11 mouse cellular contexts compared by ENCODE assay signal in genomic region chr19:8930771-8931170, GRCm38 (mm10). TPM values are rescaled to one million over a fixed set of nuclear protein-coding genes. Genes with fewer than 3 reads are reported as not detected.
DNase-seq lines count a peak whose midpoint lies in the region; ATAC-seq and TF ChIP-seq lines count a peak whose summit lies in the region.
"Had no signal": no experiment of that assay in that cellular context is flagged by ENCODE, and none has a peak within 500 bp of the region (broad histone marks: within the 10 kb centered on the region; RNA-seq: fewer than 3 reads in every experiment).

No protein-coding gene starts in this region.

- H3K79me2 ChIP-seq in myocyte (ENCODE audit: control insufficient read depth, insufficient read depth), result peaks cover 4% of the 10 kb centered on the region

- H3K4me1 ChIP-seq in lung, embryonic 15.5 days, result peaks cover 15% of the 10 kb centered on the region
- H3K4me1 ChIP-seq in hindbrain, embryonic 15.5 days (replicated peaks), result peaks cover 18% of the 10 kb centered on the region

- peak overlapping the region; percentile 70 for H3K9ac ChIP-seq in lung, embryonic 15.5 days
- H3K9ac ChIP-seq in hindbrain, embryonic 15.5 days, result no peak overlapping the region

- H3K4me3 ChIP-seq in gastrocnemius, adult 2 months, result peak overlapping the region; percentile 90
- H3K4me3 ChIP-seq in lung, embryonic 15.5 days, result peak overlapping the region; percentile 79
- no peak overlapping the region for H3K4me3 ChIP-seq in hindbrain, embryonic 15.5 days
- peak overlapping the region; percentile 51 for H3K4me3 ChIP-seq in myocyte

- H3K36me3 ChIP-seq in lung, embryonic 15.5 days, result peaks cover 31% of the 10 kb centered on the region
- H3K36me3 ChIP-seq in hindbrain, embryonic 15.5 days, result peaks cover 18% of the 10 kb centered on the region
- H3K36me3 ChIP-seq in myocyte (ENCODE audit: control insufficient read depth, insufficient read depth), result peaks cover 18% of the 10 kb centered on the region

- H3K27me3 ChIP-seq in lung, embryonic 15.5 days, result no peaks in the 10 kb centered on the region
- no peaks in the 10 kb centered on the region; the same call in 1 of the 2 replicates for H3K27me3 ChIP-seq in hindbrain, embryonic 15.5 days
- H3K27me3 ChIP-seq in myocyte (ENCODE audit: control insufficient read depth, insufficient read depth, insufficient read length), result no peaks in the 10 kb centered on the region

- no peak for ATAC-seq in lung, embryonic 15.5 days (ENCODE audit: borderline replicate concordance, extremely low read depth, low FRiP score, low TSS enrichment)
- no peak for ATAC-seq in hindbrain, embryonic 15.5 days (ENCODE audit: low FRiP score, low read depth)

- no peak for TF ChIP-seq CTCF in gastrocnemius, adult 2 months (IDR thresholded peaks at IDR 0.05)

- peak overlapping the region; percentile 76 for H3ac ChIP-seq in myocyte (ENCODE audit: control insufficient read depth, insufficient read length)

- 73% methylated on average over 7 of the region's 7 CpGs for WGBS in lung, embryonic 15.5 days
- WGBS in hindbrain, embryonic 15.5 days, result 90% methylated on average over 7 of the region's 7 CpGs

- no peak for DNase-seq in gastrocnemius, adult 2 months
- no peak for DNase-seq in gastrocnemius, postnatal 14 days
- DNase-seq in lung, postnatal 36 days, result no peak
- DNase-seq in cerebellum, adult 11-12 months, result no peak
- no peak for DNase-seq in adrenal gland, adult 2 months
- DNase-seq: B cell, adult 2 months; cerebellum, adult 8-10 months; layer of hippocampus, adult 9-11 months had no signal

- TF ChIP-seq POLR2A in myocyte (IDR thresholded peaks at IDR 0.05; ENCODE audit: insufficient read length, low read depth), result no peak

- intact Hi-C loops in gastrocnemius, adult 2 months (cut with DNase I), result no loop called here
- intact Hi-C loops in gastrocnemius, postnatal 14 days (cut with DNase I; ENCODE audit: low total_unique reads), result no loop called here

- 0 out of 2 replicates have a peak overlapping the region, but pooled peaks have one; percentile 96 for H3K27ac ChIP-seq in gastrocnemius, adult 2 months
- no peak overlapping the region for H3K27ac ChIP-seq in lung, embryonic 15.5 days
- H3K27ac ChIP-seq in hindbrain, embryonic 15.5 days (replicated peaks), result no peak overlapping the region

- peak overlapping the region; percentile 67 for H3K4me2 ChIP-seq in lung, embryonic 15.5 days
- H3K4me2 ChIP-seq in hindbrain, embryonic 15.5 days, result peak overlapping the region; percentile 78; the same call in 1 of the 2 replicates
- H3K4me2 ChIP-seq in myocyte (ENCODE audit: low read depth), result peak overlapping the region; percentile 96

- H3K9me3 ChIP-seq in lung, embryonic 15.5 days, result no peaks in the 10 kb centered on the region
- no peaks in the 10 kb centered on the region for H3K9me3 ChIP-seq in hindbrain, embryonic 15.5 days

TF ChIP-seq in myocyte, 11 proteins besides CTCF, POLR2A, EP300 and RAD21:
- TF ChIP-seq REST (IDR thresholded peaks at IDR 0.05; ENCODE audit: insufficient read depth, insufficient read length), result no peak
- no peak for TF ChIP-seq POLR2AphosphoS2 (IDR thresholded peaks at IDR 0.05; ENCODE audit: insufficient read length, low read depth)
- TF ChIP-seq MYOD1 (IDR thresholded peaks at IDR 0.05; ENCODE audit: control insufficient read depth in 1 of 3, insufficient read length in 2 of 3, low read depth in 2 of 3), result no peak
- no peak for TF ChIP-seq TCF3 (IDR thresholded peaks at IDR 0.05; ENCODE audit: insufficient read length, low read depth)
- no peak for TF ChIP-seq E2F4 (IDR thresholded peaks at IDR 0.05; ENCODE audit: insufficient read depth)
- no peak for TF ChIP-seq SRF (IDR thresholded peaks at IDR 0.05; ENCODE audit: control insufficient read depth, insufficient read length, low read depth)
- no peak for TF ChIP-seq CEBPB (IDR thresholded peaks at IDR 0.05; ENCODE audit: insufficient read depth, poor library complexity, severe bottlenecking)

RNA-seq across cellular contexts. Expression of gene Eml3, which starts 1.4 kb away (rescaled TPM):
- 1 to 10 TPM; 3.4 to 6.2 TPM for total RNA-seq in gastrocnemius, adult 2 months (2021)
- 1 to 10 TPM; 8.6 to 8.9 TPM for total RNA-seq in gastrocnemius, postnatal 14 days (2021)
- polyA plus RNA-seq in lung, embryonic 15.5 days (2015; fragmentation: Nextera tagmentation; extraction: Ambion mirVana), result 30.8 and 35.6 TPM in 2 replicates
- 9.9 and 12.8 TPM in 2 replicates for polyA plus RNA-seq in hindbrain, embryonic 15.5 days (2015; fragmentation: Nextera tagmentation; extraction: Ambion mirVana)
- polyA plus RNA-seq in myocyte (2012; fragmentation: generic; extraction: Trizol), result 14.7 TPM
- total RNA-seq in adrenal gland, adult 2 months (2021), result 10 to 100 TPM; 39.7 to 51.0 TPM
- polyA plus RNA-seq in adrenal gland, adult 2 months (2012; rRNA removed), result 70.6 and 80.7 TPM in 2 replicates

RNA-seq across cellular contexts. Expression of gene Rom1, which starts 1.6 kb away (rescaled TPM):
- 1 to 10 TPM; 7.3 TPM for total RNA-seq in gastrocnemius, adult 2 months (2021)
- 1 to 10 TPM; 4.9 to 6.0 TPM for total RNA-seq in gastrocnemius, postnatal 14 days (2021)
- 2.7 and 2.8 TPM in 2 replicates for polyA plus RNA-seq in lung, embryonic 15.5 days (2015; fragmentation: Nextera tagmentation; extraction: Ambion mirVana)
- polyA plus RNA-seq in hindbrain, embryonic 15.5 days (2015; fragmentation: Nextera tagmentation; extraction: Ambion mirVana), result 2.7 and 3.1 TPM in 2 replicates
- 6.0 TPM for polyA plus RNA-seq in myocyte (2012; fragmentation: generic; extraction: Trizol)
- 10 to 100 TPM; 37.0 to 46.9 TPM for total RNA-seq in adrenal gland, adult 2 months (2021)
- polyA plus RNA-seq in adrenal gland, adult 2 months (2012; rRNA removed), result 105 and 116 TPM in 2 replicates

RNA-seq across cellular contexts. Expression of gene B3gat3, which starts 10.6 kb away (rescaled TPM):
- 10 to 100 TPM; 32.2 to 35.7 TPM for total RNA-seq in gastrocnemius, adult 2 months (2021)
- total RNA-seq in gastrocnemius, postnatal 14 days (2021), result 10 to 100 TPM; 21.4 to 24.2 TPM
- 43.1 and 46.1 TPM in 2 replicates for polyA plus RNA-seq in lung, embryonic 15.5 days (2015; fragmentation: Nextera tagmentation; extraction: Ambion mirVana)
- 94.3 and 98.1 TPM in 2 replicates for polyA plus RNA-seq in hindbrain, embryonic 15.5 days (2015; fragmentation: Nextera tagmentation; extraction: Ambion mirVana)
- 66.3 TPM for polyA plus RNA-seq in myocyte (2012; fragmentation: generic; extraction: Trizol)
- total RNA-seq in adrenal gland, adult 2 months (2021), result 10 to 100 TPM; 57.0 to 70.5 TPM
- 147 and 159 TPM in 2 replicates for polyA plus RNA-seq in adrenal gland, adult 2 months (2012; rRNA removed)

RNA-seq across cellular contexts. Expression of gene Mta2, which starts 10.9 kb away (rescaled TPM):
- 10 to 100 TPM; 23.5 to 27.2 TPM for total RNA-seq in gastrocnemius, adult 2 months (2021)
- 10 to 100 TPM; 27.4 to 27.9 TPM for total RNA-seq in gastrocnemius, postnatal 14 days (2021)
- polyA plus RNA-seq in lung, embryonic 15.5 days (2015; fragmentation: Nextera tagmentation; extraction: Ambion mirVana), result 165 and 173 TPM in 2 replicates
- polyA plus RNA-seq in hindbrain, embryonic 15.5 days (2015; fragmentation: Nextera tagmentation; extraction: Ambion mirVana), result 103 and 109 TPM in 2 replicates
- 81.5 TPM for polyA plus RNA-seq in myocyte (2012; fragmentation: generic; extraction: Trizol)
- total RNA-seq in adrenal gland, adult 2 months (2021), result 10 to 100 TPM; 81.8 to 86.1 TPM
- polyA plus RNA-seq in adrenal gland, adult 2 months (2012; rRNA removed), result 15.9 and 20.6 TPM in 2 replicates

RNA-seq across cellular contexts. Expression of gene Tut1, which starts 22.9 kb away (rescaled TPM):
- 10 to 100 TPM in 1 of 2 experiments, 1 to 10 TPM in 1; 7.9 to 10.4 TPM for total RNA-seq in gastrocnemius, adult 2 months (2021)
- total RNA-seq in gastrocnemius, postnatal 14 days (2021), result 1 to 10 TPM; 8.2 to 8.4 TPM
- 28.4 and 29.7 TPM in 2 replicates for polyA plus RNA-seq in lung, embryonic 15.5 days (2015; fragmentation: Nextera tagmentation; extraction: Ambion mirVana)
- polyA plus RNA-seq in hindbrain, embryonic 15.5 days (2015; fragmentation: Nextera tagmentation; extraction: Ambion mirVana), result 24.9 and 25.4 TPM in 2 replicates
- 24.9 TPM for polyA plus RNA-seq in myocyte (2012; fragmentation: generic; extraction: Trizol)
- total RNA-seq in adrenal gland, adult 2 months (2021), result 10 to 100 TPM; 19.6 to 23.9 TPM
- 16.3 and 22.4 TPM in 2 replicates for polyA plus RNA-seq in adrenal gland, adult 2 months (2012; rRNA removed)

Comparison
In these comparisons a context has a peak if more than half of its experiments do, and no peak if none do; other contexts are left out.
1. RNA of gene Rom1, which starts 1.6 kb away (polyA plus RNA-seq): 105 to 116 TPM in adrenal gland, adult 2 months; 6.0 TPM in myocyte (single experiment), 2.7 to 3.1 TPM in hindbrain, embryonic 15.5 days and 2.7 to 2.8 TPM in lung, embryonic 15.5 days; every median in the first group is over 10 times any median in the second.
2. Peak in every context shown above with its lines, with median percentiles within 50 percentile points of each other: H3K4me2 ChIP-seq.